ENCODE assay signal across 9 mouse cellular contexts in the genomic region with DNA sequence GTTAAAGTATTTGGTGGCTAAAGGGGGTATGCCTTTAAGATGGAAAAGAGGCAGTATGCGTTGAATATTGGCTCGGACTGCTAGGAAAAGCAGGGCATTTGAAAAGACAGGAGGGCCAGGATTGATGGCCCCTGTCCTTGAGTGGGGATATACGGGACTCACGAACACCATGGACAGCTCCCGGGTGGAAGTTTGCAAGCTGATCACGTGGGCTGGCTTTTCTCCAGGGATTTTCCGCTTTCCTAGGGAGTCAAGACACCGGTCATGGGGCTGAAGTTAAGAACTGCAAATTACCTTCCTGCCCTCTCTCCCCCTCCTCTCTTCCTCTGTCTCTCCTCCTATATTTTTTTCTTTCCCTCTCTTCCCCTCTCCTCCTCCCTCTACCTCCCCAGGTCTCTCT. TPM values are rescaled to one million over a fixed set of nuclear protein-coding genes. Genes with fewer than 3 reads are reported as not detected.
DNase-seq lines count a peak whose midpoint lies in the region; ATAC-seq and TF ChIP-seq lines count a peak whose summit lies in the region.
"Had no signal": no experiment of that assay in that cellular context is flagged by ENCODE, and none has a peak within 500 bp of the region (broad histone marks: within the 10 kb centered on the region; RNA-seq: fewer than 3 reads in every experiment).

No protein-coding gene starts in this region.

- H3K9ac ChIP-seq in forebrain, embryonic 14.5 days (ENCODE audit: low read length) = no peak overlapping the region
- no peak overlapping the region for H3K9ac ChIP-seq in forebrain, embryonic 13.5 days
- H3K9ac ChIP-seq in ES-Bruce4 (ENCODE audit: low read depth, poor library complexity, severe bottlenecking) = no peak overlapping the region

- H3K4me2 ChIP-seq in forebrain, embryonic 14.5 days (ENCODE audit: low read length) = no peak overlapping the region
- no peak overlapping the region for H3K4me2 ChIP-seq in forebrain, embryonic 13.5 days

- H3K27ac ChIP-seq in forebrain, embryonic 14.5 days (ENCODE audit: low read depth, low read length) = no peak overlapping the region
- no peak overlapping the region for H3K27ac ChIP-seq in forebrain, embryonic 13.5 days
- H3K27ac ChIP-seq in ES-Bruce4 (ENCODE audit: insufficient read depth, low read length) = no peak overlapping the region

- DNase-seq in forebrain, embryonic 14.5 days (ENCODE audit: low spot score) = peak; percentile 45
- peak; percentile 75 to 82 for DNase-seq in cerebellum, postnatal 14 days
- DNase-seq in heart, postnatal 36 days = peak; percentile 56 to 66
- DNase-seq in mesoderm, embryonic 11.5 days (ENCODE audit: low read depth, low spot score) = peak; percentile 73
- no peak for DNase-seq in layer of hippocampus, adult 9-10 months (ENCODE audit: low spot score)

- no peak for ATAC-seq in forebrain, embryonic 14.5 days
- no peak for ATAC-seq in forebrain, embryonic 13.5 days
- no peak for ATAC-seq in erythroid progenitor cell, adult 5-6 weeks (replicated peaks; ENCODE audit: low FRiP score, poor library complexity, severe bottlenecking)

- TF ChIP-seq EP300 in ES-Bruce4 (IDR thresholded peaks at IDR 0.05; ENCODE audit: insufficient read depth, low read depth, low read length) = 0 out of 2 replicates have a peak, but pooled peaks have one; percentile 7

- H3K27me3 ChIP-seq in forebrain, embryonic 14.5 days (replicated peaks; ENCODE audit: control insufficient read depth, insufficient read depth, low read length) = no peaks in the 10 kb centered on the region
- H3K27me3 ChIP-seq in forebrain, embryonic 13.5 days = no peaks in the 10 kb centered on the region
- H3K27me3 ChIP-seq in ES-Bruce4 (ENCODE audit: control insufficient read depth, insufficient read depth, low read length, poor library complexity, severe bottlenecking) = no peaks in the 10 kb centered on the region

- WGBS in forebrain, embryonic 14.5 days = 16% methylated on average over 8 of the region's 8 CpGs
- WGBS in forebrain, embryonic 13.5 days = 16% methylated on average over 8 of the region's 8 CpGs

- H3K36me3 ChIP-seq in forebrain, embryonic 14.5 days (ENCODE audit: control insufficient read depth, insufficient read depth, low read length) = no peaks in the 10 kb centered on the region
- H3K36me3 ChIP-seq in forebrain, embryonic 13.5 days (ENCODE audit: poor library complexity, severe bottlenecking) = no peaks in the 10 kb centered on the region
- H3K36me3 ChIP-seq in ES-Bruce4 (ENCODE audit: control insufficient read depth, insufficient read depth, low read length, poor library complexity, severe bottlenecking) = no peaks in the 10 kb centered on the region

- H3K4me1 ChIP-seq in forebrain, embryonic 14.5 days (ENCODE audit: control insufficient read depth, insufficient read depth, low read length) = no peaks in the 10 kb centered on the region
- H3K4me1 ChIP-seq in forebrain, embryonic 13.5 days = no peaks in the 10 kb centered on the region
- no peaks in the 10 kb centered on the region for H3K4me1 ChIP-seq in ES-Bruce4 (ENCODE audit: control insufficient read depth, insufficient read depth, low read length)

- H3K9me3 ChIP-seq in forebrain, embryonic 14.5 days (replicated peaks; ENCODE audit: control insufficient read depth, low read length) = no peaks in the 10 kb centered on the region
- H3K9me3 ChIP-seq in forebrain, embryonic 13.5 days (replicated peaks) = no peaks in the 10 kb centered on the region
- H3K9me3 ChIP-seq in ES-Bruce4 (replicated peaks; ENCODE audit: control insufficient read depth, insufficient read depth, low read length, poor library complexity, severe bottlenecking) = no peaks in the 10 kb centered on the region

- H3K4me3 ChIP-seq in forebrain, embryonic 14.5 days (ENCODE audit: low read depth, low read length) = no peak overlapping the region
- H3K4me3 ChIP-seq in forebrain, embryonic 13.5 days = no peak overlapping the region
- H3K4me3 ChIP-seq in ES-Bruce4 (ENCODE audit: low read depth, low read length) = no peak overlapping the region

- no peak for TF ChIP-seq POLR2A in ES-Bruce4 (IDR thresholded peaks at IDR 0.05; ENCODE audit: insufficient read depth, low read length)

- no peak for TF ChIP-seq CTCF in ES-Bruce4 (IDR thresholded peaks at IDR 0.05; ENCODE audit: low read depth, low read length)

- intact Hi-C loops in heart, postnatal 36 days (cut with DNase I) = no loop called here

RNA-seq across cellular contexts. Expression of a gene that starts 14.2 kb away (rescaled TPM):
- polyA plus RNA-seq in forebrain, embryonic 14.5 days (2014; fragmentation: Nextera tagmentation; extraction: Ambion mirVana) = 12.1 and 13.3 TPM in 2 replicates
- polyA plus RNA-seq in forebrain, embryonic 13.5 days (2015; fragmentation: Nextera tagmentation; extraction: Ambion mirVana) = 4.8 and 5.6 TPM in 2 replicates
- 0.69 and 1.1 TPM in 2 replicates for polyA plus RNA-seq in ES-Bruce4 (2011; ENCODE audit: insufficient read depth, insufficient read length, low read depth, missing spikeins)
- total RNA-seq in heart, postnatal 36 days (2021) = not detected
- 1.7 and 3.2 TPM in 2 replicates for total RNA-seq in erythroid progenitor cell, adult 5-6 weeks (2015; ENCODE audit: low replicate concordance)
- total RNA-seq in erythroid progenitor cell, adult 5-6 weeks (2017; ENCODE audit: low replicate concordance) = 0.26 TPM in 1 of 2 replicates, not detected in the other
- total RNA-seq: gastrocnemius, postnatal 36 days had no signal
